Mouse (Mus musculus): ENCODE results near the gene Rin3.

GRCm38 (mm10) chr12:102423625-102424024, 140.8 kb downstream of the Rin3 start:
- TF ChIP-seq POLR2A (IDR thresholded peaks at IDR 0.05; ENCODE audit: extremely low read depth, insufficient read depth, low read length) (no peak), CTCF (IDR thresholded peaks at IDR 0.05; ENCODE audit: extremely low read depth, insufficient read depth, low read length) (no peak)

All from cortical plate, adult 2 months (tissue).